Mouse (Mus musculus): ENCODE measurements around the gene Itpr2. TPM values are rescaled to one million over a fixed set of nuclear protein-coding genes. Genes with fewer than 3 reads are reported as not detected.

Gene Itpr2
- polyA plus RNA-seq, 1 experiment from 2014 or later = 6.0 TPM

- H3K4me2 ChIP-seq (ENCODE audit: low read length) = no peak overlapping the region
- peaks cover 2% of the 10 kb centered on the region; the same call in 1 of the 2 replicates for H3K9me3 ChIP-seq (ENCODE audit: control insufficient read depth, low read length)
- 97% methylated on average over 6 of the region's 6 CpGs for WGBS
- H3K9ac ChIP-seq (replicated peaks; ENCODE audit: low read length) = no peak overlapping the region
- no peaks in the 10 kb centered on the region for H3K27me3 ChIP-seq (ENCODE audit: control insufficient read depth, insufficient read depth, low read length)
- no peak for ATAC-seq (ENCODE audit: low FRiP score, low TSS enrichment)
- DNase-seq = no peak
- no peak overlapping the region for H3K4me3 ChIP-seq (replicated peaks; ENCODE audit: low read depth, low read length)
- H3K4me1 ChIP-seq (ENCODE audit: control insufficient read depth, insufficient read depth, low read length) = no peaks in the 10 kb centered on the region
- no peaks in the 10 kb centered on the region for H3K36me3 ChIP-seq (ENCODE audit: control insufficient read depth, insufficient read depth, low read length)
- no peak overlapping the region for H3K27ac ChIP-seq (replicated peaks; ENCODE audit: low read depth, low read length)
Measured at GRCm38 (mm10) chr6:146255656-146256055, 246.4 kb downstream of the Itpr2 start.

GRCm38 (mm10) chr6:146254931-146255330 is 247.1 kb downstream of the Itpr2 start:
- no peak for ATAC-seq (ENCODE audit: low FRiP score, low TSS enrichment)
- no peaks in the 10 kb centered on the region for H3K4me1 ChIP-seq (ENCODE audit: control insufficient read depth, insufficient read depth, low read length)

GRCm38 (mm10) chr6:146254216-146254820 is 247.7 kb downstream of the Itpr2 start:
- Histone ChIP-seq H3K4me2 (ENCODE audit: low read length) (no peak overlapping the region), H3K9me3 (ENCODE audit: control insufficient read depth, low read length) (peaks cover 2% of the 10 kb centered on the region; the same call in 1 of the 2 replicates), H3K4me1 (ENCODE audit: control insufficient read depth, insufficient read depth, low read length) (no peaks in the 10 kb centered on the region), H3K4me3 (replicated peaks; ENCODE audit: low read depth, low read length) (no peak overlapping the region), H3K9ac (replicated peaks; ENCODE audit: low read length) (no peak overlapping the region), H3K36me3 (ENCODE audit: control insufficient read depth, insufficient read depth, low read length) (no peaks in the 10 kb centered on the region), H3K27me3 (ENCODE audit: control insufficient read depth, insufficient read depth, low read length) (no peaks in the 10 kb centered on the region), H3K27ac (replicated peaks; ENCODE audit: low read depth, low read length) (no peak overlapping the region)
- DNase-seq = peak; percentile 42
- no peak for ATAC-seq (ENCODE audit: low FRiP score, low TSS enrichment)
- WGBS = 86% methylated on average over 3 of the region's 3 CpGs

More at GRCm38 (mm10) chr6:146254931-146255330, 247.1 kb downstream of the Itpr2 start:
- peaks cover 2% of the 10 kb centered on the region; the same call in 1 of the 2 replicates for H3K9me3 ChIP-seq (ENCODE audit: control insufficient read depth, low read length)
- no peaks in the 10 kb centered on the region for H3K27me3 ChIP-seq (ENCODE audit: control insufficient read depth, insufficient read depth, low read length)
- H3K36me3 ChIP-seq (ENCODE audit: control insufficient read depth, insufficient read depth, low read length) = no peaks in the 10 kb centered on the region
- H3K4me3 ChIP-seq (replicated peaks; ENCODE audit: low read depth, low read length) = no peak overlapping the region
- no peak overlapping the region for H3K27ac ChIP-seq (replicated peaks; ENCODE audit: low read depth, low read length)
- no peak for DNase-seq
- no peak overlapping the region for H3K4me2 ChIP-seq (ENCODE audit: low read length)
- no peak overlapping the region for H3K9ac ChIP-seq (replicated peaks; ENCODE audit: low read length)
- 87% methylated on average over 9 of the region's 9 CpGs for WGBS

- WGBS = 89% methylated on average over 6 of the region's 6 CpGs
Measured at GRCm38 (mm10) chr6:146249096-146249495, 252.9 kb downstream of the Itpr2 start.

GRCm38 (mm10) chr6:146248341-146248740 is 253.7 kb downstream of the Itpr2 start:
- Histone ChIP-seq H3K36me3 (ENCODE audit: control insufficient read depth, insufficient read depth, low read length) (no peaks in the 10 kb centered on the region), H3K9me3 (ENCODE audit: control insufficient read depth, low read length) (no peaks in the 10 kb centered on the region), H3K9ac (replicated peaks; ENCODE audit: low read length) (no peak overlapping the region), H3K27ac (replicated peaks; ENCODE audit: low read depth, low read length) (no peak overlapping the region), H3K4me3 (replicated peaks; ENCODE audit: low read depth, low read length) (no peak overlapping the region), H3K4me1 (ENCODE audit: control insufficient read depth, insufficient read depth, low read length) (no peaks in the 10 kb centered on the region), H3K4me2 (ENCODE audit: low read length) (no peak overlapping the region), H3K27me3 (ENCODE audit: control insufficient read depth, insufficient read depth, low read length) (no peaks in the 10 kb centered on the region)
- 79% methylated on average over 2 of the region's 2 CpGs for WGBS
- DNase-seq (no peak), ATAC-seq (ENCODE audit: low FRiP score, low TSS enrichment) (no peak)

More at GRCm38 (mm10) chr6:146249096-146249495, 252.9 kb downstream of the Itpr2 start:
- Histone ChIP-seq H3K27me3 (ENCODE audit: control insufficient read depth, insufficient read depth, low read length) (no peaks in the 10 kb centered on the region), H3K4me1 (ENCODE audit: control insufficient read depth, insufficient read depth, low read length) (no peaks in the 10 kb centered on the region), H3K9me3 (ENCODE audit: control insufficient read depth, low read length) (no peaks in the 10 kb centered on the region), H3K4me2 (ENCODE audit: low read length) (no peak overlapping the region), H3K9ac (replicated peaks; ENCODE audit: low read length) (no peak overlapping the region), H3K4me3 (replicated peaks; ENCODE audit: low read depth, low read length) (no peak overlapping the region), H3K27ac (replicated peaks; ENCODE audit: low read depth, low read length) (no peak overlapping the region), H3K36me3 (ENCODE audit: control insufficient read depth, insufficient read depth, low read length) (no peaks in the 10 kb centered on the region)
- DNase-seq (no peak), ATAC-seq (ENCODE audit: low FRiP score, low TSS enrichment) (no peak)

GRCm38 (mm10) chr6:146247906-146248305 is 254.1 kb downstream of the Itpr2 start:
- Histone ChIP-seq H3K4me1 (ENCODE audit: control insufficient read depth, insufficient read depth, low read length) (no peaks in the 10 kb centered on the region), H3K9me3 (ENCODE audit: control insufficient read depth, low read length) (no peaks in the 10 kb centered on the region), H3K4me2 (ENCODE audit: low read length) (no peak overlapping the region), H3K27ac (replicated peaks; ENCODE audit: low read depth, low read length) (no peak overlapping the region), H3K9ac (replicated peaks; ENCODE audit: low read length) (no peak overlapping the region), H3K36me3 (ENCODE audit: control insufficient read depth, insufficient read depth, low read length) (no peaks in the 10 kb centered on the region), H3K27me3 (ENCODE audit: control insufficient read depth, insufficient read depth, low read length) (no peaks in the 10 kb centered on the region), H3K4me3 (replicated peaks; ENCODE audit: low read depth, low read length) (no peak overlapping the region)
- DNase-seq (no peak), ATAC-seq (ENCODE audit: low FRiP score, low TSS enrichment) (no peak)
- WGBS = 88% methylated on average over 1 of the region's 1 CpGs

GRCm38 (mm10) chr6:146246368-146246767 is 255.7 kb downstream of the Itpr2 start:
- Histone ChIP-seq H3K27me3 (ENCODE audit: control insufficient read depth, insufficient read depth, low read length) (no peaks in the 10 kb centered on the region), H3K4me2 (ENCODE audit: low read length) (no peak overlapping the region), H3K9ac (replicated peaks; ENCODE audit: low read length) (no peak overlapping the region), H3K27ac (replicated peaks; ENCODE audit: low read depth, low read length) (no peak overlapping the region), H3K9me3 (ENCODE audit: control insufficient read depth, low read length) (no peaks in the 10 kb centered on the region), H3K4me3 (replicated peaks; ENCODE audit: low read depth, low read length) (no peak overlapping the region), H3K36me3 (ENCODE audit: control insufficient read depth, insufficient read depth, low read length) (no peaks in the 10 kb centered on the region), H3K4me1 (ENCODE audit: control insufficient read depth, insufficient read depth, low read length) (no peaks in the 10 kb centered on the region)
- ATAC-seq (ENCODE audit: low FRiP score, low TSS enrichment) (no peak), DNase-seq (no peak)
- 86% methylated on average over 6 of the region's 6 CpGs for WGBS

GRCm38 (mm10) chr6:146245888-146246287 is 256.1 kb downstream of the Itpr2 start:
- H3K36me3 ChIP-seq (ENCODE audit: control insufficient read depth, insufficient read depth, low read length) = no peaks in the 10 kb centered on the region
- ATAC-seq (ENCODE audit: low FRiP score, low TSS enrichment) = no peak
- no peaks in the 10 kb centered on the region for H3K9me3 ChIP-seq (ENCODE audit: control insufficient read depth, low read length)
- whole genome bisulfite sequencing = 90% methylated on average over 9 of the region's 9 CpGs
- no peak overlapping the region for H3K4me3 ChIP-seq (replicated peaks; ENCODE audit: low read depth, low read length)
- DNase-seq = no peak
- no peak overlapping the region for H3K4me2 ChIP-seq (ENCODE audit: low read length)
- H3K27me3 ChIP-seq (ENCODE audit: control insufficient read depth, insufficient read depth, low read length) = no peaks in the 10 kb centered on the region
- no peak overlapping the region for H3K27ac ChIP-seq (replicated peaks; ENCODE audit: low read depth, low read length)
- H3K9ac ChIP-seq (replicated peaks; ENCODE audit: low read length) = no peak overlapping the region
- H3K4me1 ChIP-seq (ENCODE audit: control insufficient read depth, insufficient read depth, low read length) = no peaks in the 10 kb centered on the region

GRCm38 (mm10) chr6:146243068-146243467 is 259.0 kb downstream of the Itpr2 start:
- no peak overlapping the region for H3K4me3 ChIP-seq (replicated peaks; ENCODE audit: low read depth, low read length)
- no peak for ATAC-seq (ENCODE audit: low FRiP score, low TSS enrichment)
- no peak overlapping the region for H3K9ac ChIP-seq (replicated peaks; ENCODE audit: low read length)
- DNase-seq = no peak
- no peak overlapping the region for H3K27ac ChIP-seq (replicated peaks; ENCODE audit: low read depth, low read length)
- H3K4me2 ChIP-seq (ENCODE audit: low read length) = no peak overlapping the region
- no peaks in the 10 kb centered on the region for H3K36me3 ChIP-seq (ENCODE audit: control insufficient read depth, insufficient read depth, low read length)
- H3K4me1 ChIP-seq (ENCODE audit: control insufficient read depth, insufficient read depth, low read length) = no peaks in the 10 kb centered on the region
- WGBS = 63% methylated on average over 5 of the region's 5 CpGs
- H3K27me3 ChIP-seq (ENCODE audit: control insufficient read depth, insufficient read depth, low read length) = no peaks in the 10 kb centered on the region
- no peaks in the 10 kb centered on the region for H3K9me3 ChIP-seq (ENCODE audit: control insufficient read depth, low read length)
